Mouse (Mus musculus) liver, embryonic 12.5 days (tissue): ENCODE results near the gene Lrrc74a. TPM values are rescaled to one million over a fixed set of nuclear protein-coding genes. Genes with fewer than 3 reads are reported as not detected.

Source experiments
- ATAC-seq: fragments of 200-750 bp; cut with Nextera tagmentation; 2 replicates; pipeline ENCODE4 v1.8.0; 2017; ENCODE audit warnings: moderate number of reproducible peaks, mild to moderate bottlenecking, moderate library complexity
- H3K27ac ChIP-seq: fragments of 300-500 bp; sonication (generic); 2 replicates; pipeline ENCODE4 v1.5.1; 2016; ENCODE audit warnings: mild to moderate bottlenecking
- H3K27me3 ChIP-seq: fragments of 300-500 bp; sonication (generic); replicated peaks from 2 replicates; pipeline ENCODE4 v1.6.1; 2016; ENCODE audit warnings: mild to moderate bottlenecking, moderate library complexity
- H3K36me3 ChIP-seq: fragments of 300-500 bp; sonication (generic); 2 replicates; pipeline ENCODE4 v1.6.1; 2016; ENCODE audit warnings: mild to moderate bottlenecking, moderate library complexity
- H3K4me1 ChIP-seq: fragments of 300-500 bp; sonication (generic); 2 replicates; pipeline ENCODE4 v1.6.1; 2016
- H3K4me2 ChIP-seq: fragments of 300-500 bp; sonication (generic); 2 replicates; pipeline ENCODE4 v1.6.1; 2016; ENCODE audit warnings: mild to moderate bottlenecking, moderate library complexity
- H3K4me3 ChIP-seq: fragments of 300-500 bp; sonication (generic); 2 replicates; pipeline ENCODE4 v1.5.1; 2016; ENCODE audit warnings: mild to moderate bottlenecking, moderate library complexity
- H3K9ac ChIP-seq: fragments of 300-500 bp; sonication (generic); 2 replicates; pipeline ENCODE4 v1.6.1; 2016; ENCODE audit warnings: mild to moderate bottlenecking, moderate library complexity
- H3K9me3 ChIP-seq: fragments of 300-500 bp; sonication (generic); replicated peaks from 2 replicates; pipeline ENCODE4 v1.6.1; 2016; ENCODE audit warnings: mild to moderate bottlenecking, moderate library complexity
- WGBS: fragments of 180-500 bp; shearing (Covaris S2); methylation state at CpG from one replicate; pipeline ENCODE4 v1.1.7; 2016; ENCODE audit not compliant: insufficient replicate concordance; 5-methylcytosine and 5-hydroxymethylcytosine counted together
- polyA plus RNA-seq: library from polyadenylated mRNA; unstranded; fragments of >200 nt; fragmentation: Nextera tagmentation; extraction: Ambion mirVana; gene quantifications from 2 replicates; pipeline ENCODE4 v1.2.1, GENCODE M21; 2016

The Lrrc74a gene
- polyA plus RNA-seq, 1 experiment from 2014 or later: not detected

- Histone ChIP-seq H3K4me1 (peaks cover 7% of the 10 kb centered on the region; the same call in 1 of the 2 replicates), H3K36me3 (no peaks in the 10 kb centered on the region), H3K4me2 (no peak overlapping the region), H3K9me3 (no peaks in the 10 kb centered on the region), H3K4me3 (no peak overlapping the region), H3K27me3 (no peaks in the 10 kb centered on the region), H3K9ac (no peak overlapping the region), H3K27ac (no peak overlapping the region)
- no peak for ATAC-seq
These were observed 35.6 kb upstream of the Lrrc74a start for GRCm38 (mm10) chr12:86698537-86698936.

GRCm38 (mm10) chr12:86699965-86700926 is 33.9 kb upstream of the Lrrc74a start:
- H3K27ac ChIP-seq: no peak overlapping the region
- H3K27me3 ChIP-seq: no peaks in the 10 kb centered on the region
- H3K4me3 ChIP-seq: no peak overlapping the region
- WGBS: 41% methylated on average over 19 of the region's 19 CpGs
- H3K4me2 ChIP-seq: no peak overlapping the region
- ATAC-seq: no peak
- H3K36me3 ChIP-seq: no peaks in the 10 kb centered on the region
- H3K9me3 ChIP-seq: no peaks in the 10 kb centered on the region
- H3K9ac ChIP-seq: no peak overlapping the region
- H3K4me1 ChIP-seq: peaks cover 7% of the 10 kb centered on the region; the same call in 1 of the 2 replicates

- ATAC-seq: no peak
- Histone ChIP-seq H3K4me2 (no peak overlapping the region), H3K9me3 (no peaks in the 10 kb centered on the region), H3K4me3 (no peak overlapping the region), H3K4me1 (peaks cover 7% of the 10 kb centered on the region; the same call in 1 of the 2 replicates), H3K9ac (no peak overlapping the region), H3K36me3 (no peaks in the 10 kb centered on the region), H3K27me3 (no peaks in the 10 kb centered on the region), H3K27ac (no peak overlapping the region)
- WGBS: 65% methylated on average over 4 of the region's 4 CpGs
These were observed 33.2 kb upstream of the Lrrc74a start for GRCm38 (mm10) chr12:86700927-86701310.

GRCm38 (mm10) chr12:86701491-86701890 is 32.7 kb upstream of the Lrrc74a start:
- Histone ChIP-seq H3K27ac (no peak overlapping the region), H3K9ac (no peak overlapping the region), H3K4me2 (no peak overlapping the region), H3K4me1 (peaks cover 7% of the 10 kb centered on the region; the same call in 1 of the 2 replicates), H3K27me3 (no peaks in the 10 kb centered on the region), H3K36me3 (no peaks in the 10 kb centered on the region), H3K9me3 (no peaks in the 10 kb centered on the region), H3K4me3 (no peak overlapping the region)
- WGBS: 81% methylated on average over 4 of the region's 4 CpGs
- ATAC-seq: no peak

GRCm38 (mm10) chr12:86702690-86703089 is 31.5 kb upstream of the Lrrc74a start:
- H3K36me3 ChIP-seq: no peaks in the 10 kb centered on the region
- H3K9ac ChIP-seq: no peak overlapping the region
- no peak overlapping the region for H3K4me2 ChIP-seq
- no peak for ATAC-seq
- H3K4me1 ChIP-seq: peaks cover 7% of the 10 kb centered on the region; the same call in 1 of the 2 replicates
- WGBS: 81% methylated on average over 3 of the region's 3 CpGs
- no peaks in the 10 kb centered on the region for H3K9me3 ChIP-seq
- no peaks in the 10 kb centered on the region for H3K27me3 ChIP-seq
- no peak overlapping the region for H3K27ac ChIP-seq
- no peak overlapping the region for H3K4me3 ChIP-seq

GRCm38 (mm10) chr12:86705843-86706242 is 28.3 kb upstream of the Lrrc74a start:
- H3K9ac ChIP-seq: no peak overlapping the region
- H3K9me3 ChIP-seq: no peaks in the 10 kb centered on the region
- 68% methylated on average over 5 of the region's 5 CpGs for WGBS
- H3K4me2 ChIP-seq: no peak overlapping the region
- no peaks in the 10 kb centered on the region for H3K4me1 ChIP-seq
- no peak overlapping the region for H3K4me3 ChIP-seq
- no peak overlapping the region for H3K27ac ChIP-seq
- no peak for ATAC-seq
- H3K36me3 ChIP-seq: no peaks in the 10 kb centered on the region
- H3K27me3 ChIP-seq: no peaks in the 10 kb centered on the region

GRCm38 (mm10) chr12:86714026-86714425 is 20.1 kb upstream of the Lrrc74a start:
- Histone ChIP-seq H3K4me1 (no peaks in the 10 kb centered on the region), H3K9ac (no peak overlapping the region), H3K4me3 (no peak overlapping the region), H3K36me3 (no peaks in the 10 kb centered on the region), H3K27ac (no peak overlapping the region), H3K4me2 (no peak overlapping the region), H3K27me3 (no peaks in the 10 kb centered on the region), H3K9me3 (no peaks in the 10 kb centered on the region)
- ATAC-seq: no peak
- 27% methylated on average over 5 of the region's 5 CpGs for WGBS

GRCm38 (mm10) chr12:86715401-86715800 is 18.8 kb upstream of the Lrrc74a start:
- Histone ChIP-seq H3K4me1 (no peaks in the 10 kb centered on the region), H3K9ac (no peak overlapping the region), H3K36me3 (no peaks in the 10 kb centered on the region), H3K4me2 (no peak overlapping the region), H3K9me3 (no peaks in the 10 kb centered on the region), H3K27me3 (no peaks in the 10 kb centered on the region; the same call in 1 of the 2 replicates), H3K27ac (no peak overlapping the region), H3K4me3 (no peak overlapping the region)
- WGBS: 39% methylated on average over 5 of the region's 5 CpGs
- no peak for ATAC-seq

- Histone ChIP-seq H3K36me3 (no peaks in the 10 kb centered on the region), H3K27me3 (no peaks in the 10 kb centered on the region; the same call in 1 of the 2 replicates), H3K27ac (no peak overlapping the region), H3K4me2 (no peak overlapping the region), H3K9ac (no peak overlapping the region), H3K4me1 (no peaks in the 10 kb centered on the region), H3K9me3 (no peaks in the 10 kb centered on the region), H3K4me3 (no peak overlapping the region)
- WGBS: 78% methylated on average over 11 of the region's 11 CpGs
- ATAC-seq: no peak
These were observed 17.2 kb upstream of the Lrrc74a start for GRCm38 (mm10) chr12:86716962-86717361.

- no peak for ATAC-seq
- peaks cover under 1% of the 10 kb centered on the region; the same call in 1 of the 2 replicates for H3K4me1 ChIP-seq
These were observed 14.1 kb upstream of the Lrrc74a start for GRCm38 (mm10) chr12:86719961-86720639.

GRCm38 (mm10) chr12:86721453-86721852 is 12.7 kb upstream of the Lrrc74a start:
- Histone ChIP-seq H3K36me3 (no peaks in the 10 kb centered on the region), H3K9ac (no peak overlapping the region), H3K27ac (no peak overlapping the region), H3K4me3 (no peak overlapping the region), H3K4me2 (no peak overlapping the region), H3K27me3 (no peaks in the 10 kb centered on the region; the same call in 1 of the 2 replicates), H3K4me1 (peaks cover 11% of the 10 kb centered on the region; the same call in 1 of the 2 replicates), H3K9me3 (no peaks in the 10 kb centered on the region)
- 73% methylated on average over 5 of the region's 5 CpGs for WGBS
- no peak for ATAC-seq

More at GRCm38 (mm10) chr12:86719961-86720639, 14.1 kb upstream of the Lrrc74a start:
- Histone ChIP-seq H3K4me2 (no peak overlapping the region), H3K36me3 (no peaks in the 10 kb centered on the region), H3K9me3 (no peaks in the 10 kb centered on the region), H3K27ac (no peak overlapping the region), H3K9ac (no peak overlapping the region), H3K4me3 (no peak overlapping the region), H3K27me3 (no peaks in the 10 kb centered on the region; the same call in 1 of the 2 replicates)
- 72% methylated on average over 18 of the region's 18 CpGs for WGBS

- no peak overlapping the region for H3K27ac ChIP-seq
- no peak overlapping the region for H3K4me3 ChIP-seq
- no peak overlapping the region for H3K4me2 ChIP-seq
- H3K36me3 ChIP-seq: no peaks in the 10 kb centered on the region
- no peaks in the 10 kb centered on the region for H3K9me3 ChIP-seq
- H3K4me1 ChIP-seq: peaks cover 11% of the 10 kb centered on the region; the same call in 1 of the 2 replicates
- 67% methylated on average over 2 of the region's 2 CpGs for WGBS
- H3K27me3 ChIP-seq: no peaks in the 10 kb centered on the region; the same call in 1 of the 2 replicates
- H3K9ac ChIP-seq: no peak overlapping the region
- no peak for ATAC-seq
These were observed 9.9 kb upstream of the Lrrc74a start for GRCm38 (mm10) chr12:86724300-86724699.
